Mouse (Mus musculus) ES-E14 (cell line): ENCODE measurements around the gene Sall1. TPM values are rescaled to one million over a fixed set of nuclear protein-coding genes. Genes with fewer than 3 reads are reported as not detected.
A peak's percentile ranks its signal among the peaks of the same experiment; 100 is the strongest.

Experiments used
- DNase-seq: peaks from one replicate; pipeline ENCODE4 v3.0.0-alpha.2; 2013; ENCODE audit warnings: low read depth, low spot score
- H3K27ac ChIP-seq: 2 replicates; pipeline ENCODE4 v1.5.1; 2012; ENCODE audit warnings: low read depth, mild to moderate bottlenecking, low read length, moderate library complexity, mixed read lengths; ENCODE audit not compliant: poor library complexity, insufficient read depth, severe bottlenecking
- H3K36me3 ChIP-seq: 2 replicates; pipeline ENCODE4 v1.6.1; 2012; ENCODE audit warnings: mild to moderate bottlenecking, low read length, moderate library complexity, mixed read lengths; ENCODE audit not compliant: control insufficient read depth, poor library complexity, insufficient read depth, severe bottlenecking
- H3K4me1 ChIP-seq, 2 experiments: fragments of 150-350 bp in 1 of 2; sonication (generic) in 1 of 2; 2 replicates each; pipeline ENCODE4 v1.6.1; 2012; ENCODE audit warnings: low read length in 2 of 2, mild to moderate bottlenecking in 1 of 2, mixed read lengths in 1 of 2; ENCODE audit not compliant: control insufficient read depth in 2 of 2, insufficient read depth in 2 of 2, poor library complexity in 1 of 2
- H3K4me3 ChIP-seq, 2 experiments: fragments of 150-350 bp in 1 of 2; sonication (generic) in 1 of 2; 2 replicates each; pipeline ENCODE4 v1.5.1; 2012; ENCODE audit warnings: low read length in 2 of 2, low read depth in 1 of 2, mild to moderate bottlenecking in 1 of 2, mixed read lengths in 1 of 2; ENCODE audit not compliant: insufficient read depth in 1 of 2, poor library complexity in 1 of 2, severe bottlenecking in 1 of 2
- H3K9ac ChIP-seq: 2 replicates; pipeline ENCODE4 v1.6.1; 2012; ENCODE audit warnings: low read depth, mild to moderate bottlenecking, low read length, mixed read lengths; ENCODE audit not compliant: poor library complexity, insufficient read depth, severe bottlenecking
- H3K9me3 ChIP-seq: fragments of 150-350 bp; sonication (generic); 2 replicates; pipeline ENCODE4 v1.6.1; 2012; ENCODE audit warnings: low read depth, mild to moderate bottlenecking, low read length; ENCODE audit not compliant: control insufficient read depth, insufficient read depth
- CHD2 ChIP-seq: IDR thresholded peaks from 2 replicates; pipeline ENCODE4 v1.6.1; 2014; ENCODE audit warnings: mild to moderate bottlenecking, low read depth, low read length, inconsistent platforms
- HCFC1 ChIP-seq: IDR thresholded peaks from 2 replicates; pipeline ENCODE4 v1.6.1; 2012; ENCODE audit warnings: low read length, inconsistent platforms, borderline replicate concordance; ENCODE audit not compliant: insufficient read depth
- MAFK ChIP-seq: IDR thresholded peaks from 2 replicates; pipeline ENCODE4 v1.6.1; 2014; ENCODE audit warnings: mild to moderate bottlenecking, low read depth, low read length, inconsistent platforms; ENCODE audit not compliant: insufficient read depth
- ZC3H11A ChIP-seq: IDR thresholded peaks from 2 replicates; pipeline ENCODE4 v1.6.1; 2012; ENCODE audit warnings: low read depth, mild to moderate bottlenecking, inconsistent platforms, low read length, borderline replicate concordance
- ZNF384 ChIP-seq: IDR thresholded peaks from 2 replicates; pipeline ENCODE4 v1.6.1; 2012; ENCODE audit warnings: low read depth, low read length, inconsistent platforms
- in situ Hi-C, 2 experiments: fragments of 600-800 bp; cut with MboI; formaldehyde crosslinking; loops; one replicate each; pipeline ENCODE4 v1.15.1; 2025; ENCODE audit warnings: low sequenced_read_pairs in 2 of 2, inconsistent platforms in 1 of 2; ENCODE audit not compliant: unreplicated experiment in 2 of 2
- total RNA-seq: library from RNA; depleted of rRNA; stranded (reverse); fragments of 300-350 nt; gene quantifications from 2 replicates; pipeline ENCODE4 v1.2.3, GENCODE M21; 2012

The Sall1 gene
- total RNA-seq, 1 experiment, result 22.5 TPM

GRCm38 (mm10) chr8:89041421-89042117 is 2.4 kb downstream of the Sall1 start:
- peak overlapping the region; percentile 85 to 98 for H3K4me3 ChIP-seq
- peak overlapping the region; percentile 100 for H3K27ac ChIP-seq
- in situ Hi-C loops, result no loop called here
- H3K36me3 ChIP-seq, result peaks cover 9% of the 10 kb centered on the region; the same call in 1 of the 2 replicates
- H3K9ac ChIP-seq, result peak overlapping the region; percentile 99
- DNase-seq, result no peak
- H3K4me1 ChIP-seq, result peaks cover 8 to 9% of the 10 kb centered on the region in 2 experiments
- no peak for TF ChIP-seq MAFK
- no peak for TF ChIP-seq ZC3H11A
- TF ChIP-seq HCFC1, result no peak
- H3K9me3 ChIP-seq, result no peaks in the 10 kb centered on the region

GRCm38 (mm10) chr8:89040751-89041420 is 3.1 kb downstream of the Sall1 start:
- H3K9me3 ChIP-seq, result no peaks in the 10 kb centered on the region
- peaks cover 8 to 9% of the 10 kb centered on the region in 2 experiments for H3K4me1 ChIP-seq
- 0 out of 2 replicates have a peak, but pooled peaks have one; percentile 21 for TF ChIP-seq HCFC1
- no peak for TF ChIP-seq CHD2
- no peak for TF ChIP-seq MAFK
- no peak for TF ChIP-seq ZNF384
- H3K9ac ChIP-seq, result peak overlapping the region; percentile 99
- no peak for DNase-seq
- H3K4me3 ChIP-seq, result peak overlapping the region; percentile 85 to 98
- H3K27ac ChIP-seq, result peak overlapping the region; percentile 100
- H3K36me3 ChIP-seq, result peaks cover 9% of the 10 kb centered on the region; the same call in 1 of the 2 replicates
- in situ Hi-C loops, result no loop called here

- Histone ChIP-seq H3K36me3 (peaks cover 9% of the 10 kb centered on the region; the same call in 1 of the 2 replicates), H3K4me1 (peaks cover 4 to 11% of the 10 kb centered on the region in 2 experiments; a peak in 3 of 4 replicates), H3K9ac (no peak overlapping the region; the same call in 1 of the 2 replicates), H3K9me3 (no peaks in the 10 kb centered on the region), H3K4me3 (peak overlapping the region; percentile 52 to 85), H3K27ac (no peak overlapping the region; the same call in 1 of the 2 replicates)
- no peak for TF ChIP-seq MAFK
- no peak for TF ChIP-seq CHD2
- no peak for TF ChIP-seq ZC3H11A
- TF ChIP-seq ZNF384, result no peak
- TF ChIP-seq HCFC1, result no peak
- in situ Hi-C loops, result no loop called here
- DNase-seq, result no peak
Observed at GRCm38 (mm10) chr8:89039890-89040289, 4.1 kb downstream of the Sall1 start.

- H3K36me3 ChIP-seq, result peaks cover 9% of the 10 kb centered on the region
- H3K4me1 ChIP-seq, result peaks cover 4 to 11% of the 10 kb centered on the region in 2 experiments; a peak in 3 of 4 replicates
- H3K9ac ChIP-seq, result no peak overlapping the region
- H3K27ac ChIP-seq, result no peak overlapping the region
- no peak for DNase-seq
- H3K9me3 ChIP-seq, result no peaks in the 10 kb centered on the region
- H3K4me3 ChIP-seq, result no peak overlapping the region; a peak in 1 of 4 replicates
- in situ Hi-C loops, result no loop called here
- TF ChIP-seq ZC3H11A (no peak), CHD2 (no peak)
Observed at GRCm38 (mm10) chr8:89038920-89039319, 5.0 kb downstream of the Sall1 start.
